Mouse (Mus musculus): ENCODE measurements around the gene Olfr250.
"Not testable (repeated sequence)": the region's sequence is repeated elsewhere in the genome, so short reads cannot be mapped to it uniquely, and the experiment has no call there.

The Olfr250 gene

GRCm38 (mm10) chr9:38366596-38366995 is at the start of gene Olfr250:
Gene Olfr250, plus strand, starts transcription at chr9:38366896.
- DNase-seq (ENCODE audit: low spot score), result no peak

GRCm38 (mm10) chr9:38328760-38329159 is 37.9 kb upstream of the Olfr250 start, which contains the start of gene Olfr25:
Gene Olfr25, plus strand, starts transcription at chr9:38329060.
- no peak for DNase-seq (ENCODE audit: low spot score)

- DNase-seq (ENCODE audit: low spot score), result no peak
Measured at GRCm38 (mm10) chr9:38348111-38348510, 18.6 kb upstream of the Olfr250 start, which contains the start of gene Olfr898. Gene Olfr898, plus strand, starts transcription at chr9:38348411.

GRCm38 (mm10) chr9:38376786-38377185 is 10.1 kb downstream of the Olfr250 start, which contains the start of gene Olfr251:
Gene Olfr251, plus strand, starts transcription at chr9:38377086.
- no peak for DNase-seq (ENCODE audit: low spot score)

GRCm38 (mm10) chr9:38401398-38401797 is 34.7 kb downstream of the Olfr250 start, which contains the start of gene Olfr147:
Gene Olfr147, plus strand, starts transcription at chr9:38401698.
- DNase-seq (ENCODE audit: low spot score), result no peak

- DNase-seq (ENCODE audit: low spot score), result not testable (repeated sequence)
Measured at GRCm38 (mm10) chr9:38407502-38407901, 40.8 kb downstream of the Olfr250 start.

GRCm38 (mm10) chr9:38413502-38413901 is 46.8 kb downstream of the Olfr250 start:
- DNase-seq (ENCODE audit: low spot score), result not testable (repeated sequence)
